Mouse (Mus musculus) erythroblast, embryonic 14.5 days (primary cell): ENCODE results near the gene Cisd1. TPM values are rescaled to one million over a fixed set of nuclear protein-coding genes. Genes with fewer than 3 reads are reported as not detected.

Experiments used
- H3K27me3 ChIP-seq: 2 replicates; pipeline ENCODE4 v1.6.1; 2012; ENCODE audit warnings: inconsistent platforms; ENCODE audit not compliant: control insufficient read depth
- H3K36me3 ChIP-seq: 2 replicates; pipeline ENCODE4 v1.6.1; 2012; ENCODE audit warnings: mild to moderate bottlenecking, inconsistent platforms; ENCODE audit not compliant: control insufficient read depth
- H3K4me1 ChIP-seq: 2 replicates; pipeline ENCODE4 v1.6.1; 2012; ENCODE audit warnings: inconsistent platforms; ENCODE audit not compliant: control insufficient read depth
- H3K4me3 ChIP-seq: replicated peaks from 2 replicates; pipeline ENCODE3; 2012; ENCODE audit warnings: moderate library complexity, mild to moderate bottlenecking, inconsistent platforms
- H3K9me3 ChIP-seq: 2 replicates; pipeline ENCODE4 v1.6.1; 2012; ENCODE audit warnings: low read length, inconsistent platforms, mixed read lengths; ENCODE audit not compliant: control insufficient read depth
- GATA1 ChIP-seq: IDR thresholded peaks from 2 replicates; pipeline ENCODE4 v1.6.1; 2012; ENCODE audit warnings: low read length, inconsistent platforms, mixed read lengths
- TAL1 ChIP-seq: IDR thresholded peaks from 3 replicates; pipeline ENCODE4 v1.6.1; 2012; ENCODE audit warnings: low read length, inconsistent platforms, mixed read lengths
- polyA plus RNA-seq: library from polyadenylated mRNA; stranded (reverse); fragments of >175 nt; gene quantifications from 2 replicates; pipeline ENCODE4 v1.2.3, GENCODE M21; 2012

Cisd1 gene
- polyA plus RNA-seq, 1 experiment = 4.3 TPM

DNA sequence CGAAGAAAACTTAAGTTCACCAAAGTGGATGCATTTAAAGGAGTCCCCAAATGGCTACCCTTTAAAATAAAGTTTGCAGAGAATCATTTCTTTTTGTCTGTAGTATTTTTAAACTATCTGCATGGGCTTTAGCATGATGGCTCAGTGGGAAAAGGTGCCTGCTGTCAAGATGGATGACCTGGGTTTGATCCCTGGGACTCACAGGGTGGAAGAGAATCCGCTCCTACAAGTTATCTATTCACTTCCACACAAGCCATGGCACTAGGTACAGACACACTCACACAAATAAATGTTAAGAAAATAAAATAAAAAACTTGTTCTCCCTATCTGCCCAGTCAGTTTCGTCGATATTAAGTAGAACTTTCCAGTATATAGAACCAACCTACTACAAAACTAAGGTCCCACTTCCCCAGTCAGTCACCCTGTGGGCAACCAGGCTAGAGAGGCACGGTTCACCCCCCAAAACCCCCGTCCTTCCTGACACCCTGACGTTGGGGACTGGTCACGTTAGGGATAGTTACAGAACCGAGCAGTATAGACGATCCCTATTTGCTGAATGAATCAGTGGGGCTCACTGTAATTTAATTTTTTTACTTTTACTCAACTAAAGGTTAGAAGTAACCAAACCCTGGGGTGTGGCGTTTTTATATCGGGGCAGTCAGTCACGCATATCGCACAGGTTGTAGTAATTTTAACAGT lies 1.0 kb downstream of the Cisd1 start:
- Histone ChIP-seq H3K27me3 (no peaks in the 10 kb centered on the region), H3K4me1 (peaks cover 73% of the 10 kb centered on the region), H3K4me3 (peak overlapping the region; percentile 72), H3K36me3 (peaks cover 24% of the 10 kb centered on the region), H3K9me3 (no peaks in the 10 kb centered on the region)
- no peak for TF ChIP-seq GATA1
- TF ChIP-seq TAL1 = no peak

DNA sequence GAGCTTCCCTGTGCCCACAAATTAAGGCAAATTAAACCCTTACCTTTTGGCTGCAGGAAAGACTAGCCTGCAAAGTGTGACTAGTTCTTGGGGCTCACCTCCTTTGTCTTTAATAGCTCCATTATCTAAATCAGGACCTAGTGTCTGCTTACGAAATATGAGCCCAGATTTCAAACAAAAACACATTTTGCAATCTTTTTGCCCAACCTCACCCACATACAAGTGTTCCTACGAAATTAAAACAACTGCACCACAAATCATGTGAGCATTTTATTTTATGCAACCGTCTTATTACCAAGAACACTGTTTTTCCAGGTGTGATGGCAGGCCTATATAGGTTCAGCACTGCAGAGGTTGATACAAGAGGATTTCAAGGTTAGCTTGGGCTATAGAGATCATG lies 1.6 kb downstream of the Cisd1 start:
- Histone ChIP-seq H3K36me3 (peaks cover 24% of the 10 kb centered on the region), H3K4me1 (peaks cover 70% of the 10 kb centered on the region), H3K4me3 (peak overlapping the region; percentile 72), H3K27me3 (no peaks in the 10 kb centered on the region), H3K9me3 (no peaks in the 10 kb centered on the region)
- TF ChIP-seq TAL1 (no peak), GATA1 (no peak)

DNA sequence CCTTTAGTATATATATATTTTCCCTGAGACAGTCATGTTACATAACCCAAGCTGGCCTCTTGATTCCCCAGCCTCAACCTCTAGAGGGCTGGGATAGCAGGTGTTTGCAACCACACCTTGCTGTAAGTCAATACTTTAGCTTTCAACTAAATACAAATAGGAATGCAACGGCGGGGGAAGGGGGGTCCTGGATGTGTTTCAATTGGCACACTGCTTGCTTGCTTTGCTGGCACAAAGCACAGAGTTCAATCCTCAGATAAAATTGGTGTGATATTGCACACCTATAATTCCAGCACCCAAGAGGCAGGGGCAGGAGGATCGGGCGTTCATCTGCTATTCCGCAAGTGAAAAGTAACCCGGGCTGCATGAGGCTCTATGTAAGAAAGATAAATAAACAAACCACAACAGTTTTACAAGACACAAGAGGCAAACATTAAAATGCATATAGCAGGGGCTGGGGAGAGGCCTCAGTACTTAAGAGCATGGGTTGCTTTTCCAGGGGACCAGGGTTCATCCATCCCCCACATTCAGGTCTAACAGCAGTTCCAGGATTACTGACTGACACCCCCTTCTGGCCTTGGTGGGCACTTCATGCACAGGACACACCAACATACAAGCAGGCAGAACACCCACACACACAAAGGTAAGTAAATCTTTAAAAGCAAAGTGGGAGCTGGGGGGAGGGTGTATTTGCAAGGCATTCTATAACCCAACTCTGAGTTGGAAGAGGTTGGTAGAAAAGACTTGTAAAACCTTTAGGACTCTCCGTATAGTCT lies 2.5 kb downstream of the Cisd1 start:
- TF ChIP-seq TAL1 (no peak), GATA1 (no peak)
- no peak overlapping the region for H3K4me3 ChIP-seq

DNA sequence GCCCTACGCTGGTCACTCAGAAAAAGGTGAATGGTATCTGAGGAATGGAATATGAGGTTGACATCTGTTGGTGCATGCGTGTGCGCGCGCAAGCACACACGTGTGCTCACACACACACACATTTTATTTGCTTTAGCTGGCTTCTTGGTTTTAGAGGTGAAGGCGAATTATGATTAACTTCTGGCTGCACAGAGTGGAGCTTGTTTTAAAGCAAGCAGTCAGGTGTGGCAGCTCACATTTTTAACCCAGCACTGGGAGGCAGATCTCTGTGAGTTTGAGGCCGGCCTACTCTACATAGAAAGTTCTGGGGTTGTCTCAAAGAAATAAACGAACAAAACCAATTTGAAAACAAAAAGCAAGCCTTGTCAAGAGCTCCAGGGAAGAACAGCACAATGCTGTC lies 3.5 kb downstream of the Cisd1 start:
- Histone ChIP-seq H3K4me1 (peaks cover 56% of the 10 kb centered on the region), H3K4me3 (no peak overlapping the region), H3K9me3 (no peaks in the 10 kb centered on the region), H3K27me3 (no peaks in the 10 kb centered on the region), H3K36me3 (peaks cover 32% of the 10 kb centered on the region)
- TF ChIP-seq GATA1 = no peak
- no peak for TF ChIP-seq TAL1

More for the DNA sequence above, 2.5 kb downstream of the Cisd1 start:
- Histone ChIP-seq H3K9me3 (no peaks in the 10 kb centered on the region), H3K4me1 (peaks cover 64% of the 10 kb centered on the region), H3K27me3 (no peaks in the 10 kb centered on the region), H3K36me3 (peaks cover 24% of the 10 kb centered on the region)

DNA sequence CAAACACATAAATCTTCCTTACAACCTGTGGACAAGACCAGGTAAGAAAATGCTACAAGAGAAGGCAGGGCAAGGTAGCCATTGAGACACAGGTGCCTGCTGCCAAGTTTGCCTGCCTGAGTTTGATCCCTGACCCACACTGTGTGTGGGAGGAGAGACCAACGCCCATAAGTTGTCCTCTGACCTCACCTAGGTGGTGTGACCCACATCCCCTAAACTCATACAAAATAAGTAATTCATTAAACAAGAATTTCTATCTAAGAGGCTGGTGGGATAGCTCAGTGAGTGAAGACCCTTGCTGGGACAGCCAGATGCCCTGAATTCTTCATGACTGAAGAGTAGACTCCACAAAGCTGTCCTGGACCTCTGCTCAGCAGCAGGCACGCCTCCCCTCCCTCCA lies 4.6 kb downstream of the Cisd1 start:
- H3K4me1 ChIP-seq = peaks cover 46% of the 10 kb centered on the region
- no peaks in the 10 kb centered on the region for H3K9me3 ChIP-seq
- TF ChIP-seq GATA1 (no peak), TAL1 (no peak)
- no peaks in the 10 kb centered on the region for H3K27me3 ChIP-seq
- H3K4me3 ChIP-seq = no peak overlapping the region
- H3K36me3 ChIP-seq = peaks cover 43% of the 10 kb centered on the region

DNA sequence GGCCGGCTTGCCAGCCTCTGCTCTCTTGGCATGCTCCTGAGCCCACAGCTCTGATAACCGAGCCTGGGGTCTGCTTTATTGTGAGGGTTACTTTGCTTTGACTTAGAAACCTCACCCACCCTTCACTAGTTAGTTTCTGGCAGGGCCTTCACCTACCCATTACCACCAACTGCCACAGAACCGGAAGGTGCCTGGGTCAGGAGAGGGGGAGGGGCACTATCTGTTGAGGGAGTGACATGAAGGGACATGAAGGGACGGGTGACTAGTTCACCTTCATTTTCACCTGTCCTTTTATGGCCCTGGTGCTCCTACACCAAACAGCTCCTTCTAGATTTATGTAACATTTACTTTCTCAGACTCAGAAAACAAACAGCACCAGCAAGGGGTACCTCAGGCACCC lies 5.3 kb downstream of the Cisd1 start:
- H3K27me3 ChIP-seq = no peaks in the 10 kb centered on the region
- no peak for TF ChIP-seq GATA1
- TF ChIP-seq TAL1 = no peak
- peaks cover 50% of the 10 kb centered on the region for H3K36me3 ChIP-seq
- H3K9me3 ChIP-seq = no peaks in the 10 kb centered on the region
- H3K4me3 ChIP-seq = no peak overlapping the region
- H3K4me1 ChIP-seq = peaks cover 41% of the 10 kb centered on the region

DNA sequence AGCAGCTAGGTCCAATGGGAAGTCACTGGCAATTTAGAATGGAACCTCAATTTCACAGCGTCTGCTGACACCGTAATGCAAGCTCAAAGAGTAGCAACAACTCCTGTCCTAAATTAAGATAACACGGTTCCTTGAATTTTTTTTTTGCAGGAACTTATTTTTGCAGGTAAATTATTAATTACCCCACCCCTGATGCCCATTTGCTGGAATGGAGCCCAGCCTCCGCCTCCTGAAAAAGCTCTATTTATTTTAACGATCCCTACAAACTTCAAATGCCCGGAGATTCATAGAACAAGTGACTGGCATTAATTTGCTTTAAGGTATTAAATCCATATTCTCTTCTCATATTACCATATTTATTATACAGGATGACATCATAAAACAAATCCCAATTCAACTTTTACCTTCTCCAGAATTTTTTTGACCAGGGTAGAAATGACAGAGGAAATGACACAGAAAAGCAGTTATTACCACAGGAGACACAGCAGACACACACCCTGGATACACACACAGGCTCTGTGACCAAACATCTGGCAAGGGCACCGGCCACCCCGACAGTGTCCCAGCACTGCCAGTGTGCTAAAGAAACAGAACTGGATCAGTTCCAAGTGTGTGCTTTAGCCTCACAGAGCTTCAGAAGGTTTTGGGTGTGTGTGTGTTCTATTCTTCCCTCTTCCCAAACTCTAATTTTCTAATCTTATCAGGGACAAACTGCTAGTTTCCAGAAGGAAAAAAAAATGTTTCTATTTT lies 6.4 kb downstream of the Cisd1 start:
- no peak for TF ChIP-seq GATA1
- TF ChIP-seq TAL1 = no peak
- H3K4me3 ChIP-seq = no peak overlapping the region
- H3K4me1 ChIP-seq = peaks cover 35% of the 10 kb centered on the region
- H3K36me3 ChIP-seq = peaks cover 61% of the 10 kb centered on the region
- H3K9me3 ChIP-seq = no peaks in the 10 kb centered on the region
- H3K27me3 ChIP-seq = no peaks in the 10 kb centered on the region

DNA sequence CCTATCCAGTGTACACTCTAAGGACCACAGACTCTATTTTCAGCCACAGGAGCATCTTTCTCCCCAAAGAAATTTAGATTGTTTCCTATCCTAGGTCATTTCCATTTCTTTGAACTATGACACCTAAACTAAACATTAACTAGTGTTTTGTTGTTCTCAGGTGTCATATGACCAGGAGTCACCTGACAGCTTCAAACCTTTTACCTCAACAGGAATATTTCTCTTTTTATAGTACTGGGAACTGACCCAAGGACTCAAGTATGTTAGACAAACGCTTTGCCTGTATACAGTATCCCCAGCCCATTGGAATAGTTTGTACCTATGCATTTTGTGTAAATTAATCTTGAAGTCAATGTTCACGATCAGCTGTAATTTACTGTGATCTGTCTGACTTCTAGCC lies 7.0 kb downstream of the Cisd1 start:
- no peak overlapping the region for H3K4me3 ChIP-seq
- TF ChIP-seq GATA1 (no peak), TAL1 (no peak)
- H3K27me3 ChIP-seq = no peaks in the 10 kb centered on the region
- H3K9me3 ChIP-seq = no peaks in the 10 kb centered on the region
- H3K4me1 ChIP-seq = peaks cover 30% of the 10 kb centered on the region
- H3K36me3 ChIP-seq = peaks cover 67% of the 10 kb centered on the region

DNA sequence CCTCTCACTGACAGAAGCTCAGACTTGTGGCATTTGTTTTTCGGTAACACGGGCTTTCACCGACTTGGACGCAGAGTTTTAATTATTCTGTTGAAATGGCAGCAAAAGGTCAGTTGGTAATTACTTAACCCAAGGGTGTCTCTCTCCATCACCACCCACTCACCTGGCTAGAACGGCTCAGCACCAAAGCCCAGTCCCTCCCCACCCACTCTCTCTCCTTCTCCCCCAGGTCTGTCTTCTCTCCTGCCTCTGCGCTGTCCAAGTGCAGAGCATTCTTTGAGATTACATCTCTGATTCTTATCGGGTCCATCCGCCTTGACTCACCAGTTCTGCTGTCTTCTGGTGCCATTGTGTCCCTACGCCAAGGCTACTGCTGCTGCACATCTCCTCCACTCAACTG lies 11.9 kb downstream of the Cisd1 start:
- TF ChIP-seq GATA1 (no peak), TAL1 (no peak)

More for the DNA sequence above, 11.9 kb downstream of the Cisd1 start:
- Histone ChIP-seq H3K9me3 (no peaks in the 10 kb centered on the region), H3K36me3 (peaks cover 84% of the 10 kb centered on the region), H3K4me3 (no peak overlapping the region), H3K4me1 (no peaks in the 10 kb centered on the region), H3K27me3 (no peaks in the 10 kb centered on the region)
